Mouse (Mus musculus) bone marrow macrophage, adult 2 months (primary cell): ENCODE measurements around the gene Maml2.

ENCODE experiments used
- CTCF ChIP-seq: IDR thresholded peaks from 2 replicates; pipeline ENCODE4 v1.5.1; 2012; ENCODE audit warnings: low read depth, mild to moderate bottlenecking, low read length, moderate library complexity
- POLR2A ChIP-seq: IDR thresholded peaks from 2 replicates; pipeline ENCODE4 v1.6.1; 2012; ENCODE audit warnings: mild to moderate bottlenecking, low read depth, low read length, borderline replicate concordance

- TF ChIP-seq POLR2A, result no peak
- TF ChIP-seq CTCF, result no peak
These were observed 133.9 kb downstream of the Maml2 start for GRCm38 (mm10) chr9:13431646-13432045.
